Mouse (Mus musculus) thymus, adult 2 months (tissue): ENCODE data around the gene Dstyk.

Experiments
- CTCF ChIP-seq: fragments of 200-500 bp; IDR thresholded peaks from 2 replicates; pipeline ENCODE4 v1.5.1; 2012; ENCODE audit warnings: mild to moderate bottlenecking, control low read depth, low read length, moderate library complexity, borderline replicate concordance; ENCODE audit not compliant: control insufficient read depth, poor library complexity, insufficient read depth; ENCODE audit errors: extremely low read depth
- POLR2A ChIP-seq: fragments of 200-500 bp; IDR thresholded peaks from 2 replicates; pipeline ENCODE4 v1.6.1; 2012; ENCODE audit warnings: mild to moderate bottlenecking, low read length, control low read depth, moderate library complexity; ENCODE audit not compliant: control insufficient read depth, poor library complexity, insufficient read depth; ENCODE audit errors: extremely low read depth

DNA sequence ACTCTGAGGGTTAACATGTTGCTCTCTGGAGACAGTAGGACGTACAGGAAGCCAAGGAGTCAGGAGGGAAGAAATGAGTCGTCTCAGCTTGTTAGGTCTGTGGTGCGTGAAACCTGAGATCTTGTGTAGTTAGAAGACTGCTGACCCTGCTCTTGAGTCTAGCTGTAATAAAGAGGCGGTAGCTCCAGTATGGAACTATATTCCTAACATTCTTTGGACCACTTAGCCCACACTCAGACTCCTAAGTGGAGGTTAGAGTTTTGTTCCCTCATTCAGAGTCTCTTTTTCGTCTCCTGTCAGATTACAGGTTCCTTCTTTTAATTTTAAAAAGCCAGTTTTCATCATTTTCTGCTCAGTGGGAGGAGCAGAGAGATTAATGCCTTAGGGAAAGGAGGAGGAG, 47.3 kb downstream of the Dstyk start:
- TF ChIP-seq CTCF (no peak), POLR2A (no peak)
